In the genomic region with DNA sequence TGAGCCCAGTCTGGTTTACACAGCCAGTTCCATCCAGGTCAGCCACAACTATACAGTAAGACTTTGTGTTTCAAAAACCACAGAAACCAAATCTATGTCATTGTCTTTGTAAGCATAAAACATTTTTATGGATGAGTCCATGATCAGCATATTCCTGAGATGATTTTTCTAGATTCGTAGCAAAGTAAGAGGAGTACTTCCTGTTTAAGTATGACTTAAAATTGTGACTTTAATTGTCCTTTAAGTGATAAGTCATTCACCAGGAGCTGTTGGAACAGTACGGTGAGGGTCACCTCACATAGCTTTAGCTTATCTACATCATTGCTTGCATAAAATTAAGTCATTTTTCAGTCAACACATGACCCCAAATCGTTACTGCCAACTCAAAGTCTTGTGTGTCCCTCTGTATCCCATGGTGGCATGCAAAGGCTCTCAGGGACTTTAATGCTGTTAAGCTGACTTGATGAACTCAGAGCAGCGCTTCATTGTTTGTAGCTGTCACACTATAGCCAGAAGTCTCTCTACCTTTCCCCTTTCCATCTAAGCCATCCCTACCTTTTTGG, we compare ENCODE assay signal across 10 mouse cellular contexts. TPM values are rescaled to one million over a fixed set of nuclear protein-coding genes. Genes with fewer than 3 reads are reported as not detected.
A peak's percentile ranks its signal among the peaks of the same experiment; 100 is the strongest.
DNase-seq lines count a peak whose midpoint lies in the region; ATAC-seq lines count a peak whose summit lies in the region.
"Had no signal": no experiment of that assay in that cellular context is flagged by ENCODE, and none has a peak within 500 bp of the region (broad histone marks: within the 10 kb centered on the region; RNA-seq: fewer than 3 reads in every experiment).

No protein-coding gene starts in this region.

- H3K9me3 ChIP-seq in limb, embryonic 12.5 days: no peaks in the 10 kb centered on the region
- H3K9me3 ChIP-seq in limb, embryonic 10.5 days (replicated peaks): no peaks in the 10 kb centered on the region
- H3K9me3 ChIP-seq in forebrain, embryonic 14.5 days (replicated peaks; ENCODE audit: control insufficient read depth, low read length): no peaks in the 10 kb centered on the region
- H3K9me3 ChIP-seq in hindbrain, embryonic 14.5 days (ENCODE audit: control insufficient read depth, low read length): no peaks in the 10 kb centered on the region
- H3K9me3 ChIP-seq in neural tube, embryonic 13.5 days: no peaks in the 10 kb centered on the region
- H3K9me3 ChIP-seq: G1E had no signal

- H3K27ac ChIP-seq in limb, embryonic 12.5 days: no peak overlapping the region
- no peak overlapping the region for H3K27ac ChIP-seq in limb, embryonic 10.5 days
- no peak overlapping the region for H3K27ac ChIP-seq in forebrain, embryonic 14.5 days (ENCODE audit: low read depth, low read length)
- H3K27ac ChIP-seq in hindbrain, embryonic 14.5 days: no peak overlapping the region
- no peak overlapping the region for H3K27ac ChIP-seq in neural tube, embryonic 13.5 days (replicated peaks)

- H3K4me1 ChIP-seq in limb, embryonic 12.5 days (replicated peaks): peaks cover 64% of the 10 kb centered on the region
- H3K4me1 ChIP-seq in limb, embryonic 10.5 days: peaks cover 24% of the 10 kb centered on the region
- H3K4me1 ChIP-seq in forebrain, embryonic 14.5 days (ENCODE audit: control insufficient read depth, insufficient read depth, low read length): peaks cover 42% of the 10 kb centered on the region
- peaks cover 60% of the 10 kb centered on the region for H3K4me1 ChIP-seq in hindbrain, embryonic 14.5 days (replicated peaks; ENCODE audit: control insufficient read depth, insufficient read depth, low read length)
- peaks cover 90% of the 10 kb centered on the region for H3K4me1 ChIP-seq in neural tube, embryonic 13.5 days (replicated peaks)

- H3K9ac ChIP-seq in limb, embryonic 12.5 days (replicated peaks): no peak overlapping the region
- H3K9ac ChIP-seq in forebrain, embryonic 14.5 days (ENCODE audit: low read length): no peak overlapping the region
- no peak overlapping the region for H3K9ac ChIP-seq in hindbrain, embryonic 14.5 days
- H3K9ac ChIP-seq in neural tube, embryonic 13.5 days: no peak overlapping the region

- no peak for DNase-seq in limb, embryonic 10.5 days (ENCODE audit: low spot score)
- no peak for DNase-seq in forebrain, embryonic 14.5 days (ENCODE audit: low spot score)
- DNase-seq in hindbrain, embryonic 14.5 days (ENCODE audit: low spot score): no peak
- DNase-seq in ovary, postnatal 14 days (ENCODE audit: low spot score): no peak
- no peak for DNase-seq in right cerebral cortex, postnatal 4 days
- DNase-seq: thymus, postnatal 25 days had no signal

- no peak overlapping the region for H3K4me3 ChIP-seq in limb, embryonic 12.5 days (replicated peaks)
- H3K4me3 ChIP-seq in limb, embryonic 10.5 days: no peak overlapping the region
- 0 out of 2 replicates have a peak overlapping the region, but pooled peaks have one; percentile 47 for H3K4me3 ChIP-seq in forebrain, embryonic 14.5 days (ENCODE audit: low read depth, low read length)
- peak overlapping the region; percentile 96 for H3K4me3 ChIP-seq in hindbrain, embryonic 14.5 days (replicated peaks; ENCODE audit: low read length)
- H3K4me3 ChIP-seq in neural tube, embryonic 13.5 days: peak overlapping the region; percentile 60

- 94% methylated on average over 4 of the region's 4 CpGs for whole genome bisulfite sequencing in limb, embryonic 12.5 days
- 93% methylated on average over 4 of the region's 4 CpGs for WGBS in limb, embryonic 10.5 days
- WGBS in forebrain, embryonic 14.5 days: 94% methylated on average over 4 of the region's 4 CpGs
- 83% methylated on average over 4 of the region's 4 CpGs for WGBS in hindbrain, embryonic 14.5 days
- WGBS in neural tube, embryonic 13.5 days: 88% methylated on average over 4 of the region's 4 CpGs

- peak overlapping the region; percentile 84; the same call in 1 of the 2 replicates for H3K4me2 ChIP-seq in limb, embryonic 12.5 days
- peak overlapping the region; percentile 82 for H3K4me2 ChIP-seq in forebrain, embryonic 14.5 days (ENCODE audit: low read length)
- H3K4me2 ChIP-seq in hindbrain, embryonic 14.5 days (replicated peaks): peak overlapping the region; percentile 96
- peak overlapping the region; percentile 80 for H3K4me2 ChIP-seq in neural tube, embryonic 13.5 days

- peaks cover 73% of the 10 kb centered on the region for H3K36me3 ChIP-seq in limb, embryonic 12.5 days
- H3K36me3 ChIP-seq in limb, embryonic 10.5 days: peaks cover 67% of the 10 kb centered on the region
- H3K36me3 ChIP-seq in forebrain, embryonic 14.5 days (ENCODE audit: control insufficient read depth, insufficient read depth, low read length): peaks cover 30% of the 10 kb centered on the region
- peaks cover 25% of the 10 kb centered on the region; the same call in 1 of the 2 replicates for H3K36me3 ChIP-seq in hindbrain, embryonic 14.5 days (replicated peaks; ENCODE audit: control insufficient read depth, insufficient read depth)
- H3K36me3 ChIP-seq in neural tube, embryonic 13.5 days: peaks cover 28% of the 10 kb centered on the region

- no peak for ATAC-seq in limb, embryonic 12.5 days (ENCODE audit: insufficient number of reproducible peaks, insufficient read depth, low FRiP score, low TSS enrichment, low read depth)
- no peak for ATAC-seq in forebrain, embryonic 14.5 days
- ATAC-seq in hindbrain, embryonic 14.5 days (ENCODE audit: low FRiP score): no peak
- no peak for ATAC-seq in neural tube, embryonic 13.5 days (ENCODE audit: low read depth)
- ATAC-seq: intestine, embryonic 16.5 days had no signal

- no peaks in the 10 kb centered on the region for H3K27me3 ChIP-seq in limb, embryonic 12.5 days
- H3K27me3 ChIP-seq in limb, embryonic 10.5 days (ENCODE audit: low read depth, poor library complexity, severe bottlenecking): no peaks in the 10 kb centered on the region
- H3K27me3 ChIP-seq in forebrain, embryonic 14.5 days (replicated peaks; ENCODE audit: control insufficient read depth, insufficient read depth, low read length): no peaks in the 10 kb centered on the region
- H3K27me3 ChIP-seq in hindbrain, embryonic 14.5 days (ENCODE audit: control insufficient read depth, insufficient read depth, low read length): no peaks in the 10 kb centered on the region
- no peaks in the 10 kb centered on the region for H3K27me3 ChIP-seq in neural tube, embryonic 13.5 days

RNA-seq across cellular contexts. Expression of a gene that starts 6.9 kb away (rescaled TPM):
- polyA plus RNA-seq in limb, embryonic 12.5 days (2016; fragmentation: Nextera tagmentation; extraction: Ambion mirVana): 59.8 and 70.7 TPM in 2 replicates
- polyA plus RNA-seq in limb, embryonic 10.5 days (2016; fragmentation: Nextera tagmentation; extraction: Ambion mirVana): 19.3 and 34.6 TPM in 2 replicates
- 63.6 and 73.8 TPM in 2 replicates for polyA plus RNA-seq in forebrain, embryonic 14.5 days (2014; fragmentation: Nextera tagmentation; extraction: Ambion mirVana)
- polyA plus RNA-seq in hindbrain, embryonic 14.5 days (2014; fragmentation: Nextera tagmentation; extraction: Ambion mirVana): 54.5 and 54.7 TPM in 2 replicates
- 49.5 and 51.6 TPM in 2 replicates for polyA plus RNA-seq in neural tube, embryonic 13.5 days (2015; fragmentation: Nextera tagmentation; extraction: Ambion mirVana)

Comparison
In these comparisons a context has a peak if more than half of its experiments do, and no peak if none do; other contexts are left out.
1. H3K4me3 ChIP-seq: peak in forebrain, embryonic 14.5 days (single experiment), hindbrain, embryonic 14.5 days (single experiment) and neural tube, embryonic 13.5 days (single experiment); none in limb, embryonic 12.5 days (single experiment) and limb, embryonic 10.5 days (single experiment).
2. Peak in every context shown above with its lines, with median percentiles within 50 percentile points of each other: H3K4me2 ChIP-seq.